Mouse (Mus musculus) liver, embryonic 15.5 days (tissue): Measurements from ENCODE around the gene Chd1. TPM values are rescaled to one million over a fixed set of nuclear protein-coding genes. Genes with fewer than 3 reads are reported as not detected.

ENCODE experiments used
- polyA plus RNA-seq: library from polyadenylated mRNA; unstranded; fragments of >200 nt; fragmentation: Nextera tagmentation; extraction: Ambion mirVana; gene quantifications from 2 replicates; pipeline ENCODE4 v1.2.1, GENCODE M21; 2015

Chd1 gene
- polyA plus RNA-seq, 1 experiment from 2014 or later: 12.7 TPM

Other genes with a start within 250 kb of the Chd1 start
- 120 and 129 TPM in 2 replicates for gene Psmb1, start 205.2 kb upstream of the Chd1 start, polyA plus RNA-seq
- gene Tbp, start 205.1 kb upstream of the Chd1 start, polyA plus RNA-seq: 17.6 and 18.6 TPM in 2 replicates
- gene Pdcd2, start 177.7 kb upstream of the Chd1 start, polyA plus RNA-seq: 19.8 and 21.3 TPM in 2 replicates
- gene Prdm9, start 140.6 kb upstream of the Chd1 start, polyA plus RNA-seq: 0.46 and 0.66 TPM in 2 replicates
- 0.97 and 1.0 TPM in 2 replicates for gene Rgmb, start 126.1 kb downstream of the Chd1 start, polyA plus RNA-seq